Mouse (Mus musculus) heart, embryonic 16.5 days (tissue): ENCODE data around the gene Svop. TPM values are rescaled to one million over a fixed set of nuclear protein-coding genes. Genes with fewer than 3 reads are reported as not detected.
A peak's percentile ranks its signal among the peaks of the same experiment; 100 is the strongest.

Experiments
- ATAC-seq: fragments of 200-750 bp; cut with Nextera tagmentation; replicated peaks from 2 replicates; pipeline ENCODE4 v1.8.0; 2017; ENCODE audit warnings: moderate number of reproducible peaks; ENCODE audit not compliant: insufficient read depth, low FRiP score; ENCODE audit errors: extremely low read depth
- H3K27ac ChIP-seq: fragments of 300-500 bp; sonication (generic); 2 replicates; pipeline ENCODE4 v1.5.1; 2014; ENCODE audit warnings: mild to moderate bottlenecking, low read length, control low read depth, moderate library complexity
- H3K27me3 ChIP-seq: fragments of 300-500 bp; sonication (generic); 2 replicates; pipeline ENCODE4 v1.6.1; 2014; ENCODE audit warnings: low read length, mixed read lengths; ENCODE audit not compliant: control insufficient read depth, insufficient read depth
- H3K36me3 ChIP-seq: fragments of 300-500 bp; sonication (generic); 2 replicates; pipeline ENCODE4 v1.6.1; 2014; ENCODE audit not compliant: control insufficient read depth, insufficient read depth
- H3K4me1 ChIP-seq: fragments of 300-500 bp; sonication (generic); 2 replicates; pipeline ENCODE4 v1.6.1; 2014; ENCODE audit warnings: low read length, mixed read lengths; ENCODE audit not compliant: control insufficient read depth, insufficient read depth
- H3K4me2 ChIP-seq: fragments of 300-500 bp; sonication (generic); 2 replicates; pipeline ENCODE4 v1.6.1; 2014; ENCODE audit warnings: low read depth, mild to moderate bottlenecking, control low read depth, low read length
- H3K4me3 ChIP-seq: fragments of 300-500 bp; sonication (generic); 2 replicates; pipeline ENCODE4 v1.5.1; 2014; ENCODE audit warnings: mild to moderate bottlenecking, control low read depth, low read length
- H3K9ac ChIP-seq: fragments of 300-500 bp; sonication (generic); 2 replicates; pipeline ENCODE4 v1.6.1; 2014; ENCODE audit warnings: low read length, control low read depth
- H3K9me3 ChIP-seq: fragments of 300-500 bp; sonication (generic); replicated peaks from 2 replicates; pipeline ENCODE4 v1.6.1; 2016; ENCODE audit warnings: low read length; ENCODE audit not compliant: control insufficient read depth
- WGBS: fragments of 180-500 bp; shearing (Covaris S2); extraction: QIAGEN DNeasy Blood & Tissue Kit; methylation state at CpG from one replicate; pipeline ENCODE4 v1.1.7; 2014; 5-methylcytosine and 5-hydroxymethylcytosine counted together
- polyA plus RNA-seq: library from polyadenylated mRNA; unstranded; fragments of >200 nt; fragmentation: Nextera tagmentation; extraction: Ambion mirVana; gene quantifications from 2 replicates; pipeline ENCODE4 v1.2.1, GENCODE M21; 2015

Gene Svop
- polyA plus RNA-seq, 1 experiment from 2014 or later, result 0.14 TPM

GRCm38 (mm10) chr5:114063958-114064357, 27.4 kb downstream of the Svop start:
- Histone ChIP-seq H3K9me3 (no peaks in the 10 kb centered on the region), H3K4me1 (no peaks in the 10 kb centered on the region), H3K36me3 (no peaks in the 10 kb centered on the region), H3K27me3 (no peaks in the 10 kb centered on the region), H3K27ac (no peak overlapping the region), H3K4me3 (no peak overlapping the region), H3K9ac (no peak overlapping the region), H3K4me2 (no peak overlapping the region)
- WGBS, result 60% methylated on average over 4 of the region's 4 CpGs
- ATAC-seq, result no peak

GRCm38 (mm10) chr5:114061675-114062074, 29.7 kb downstream of the Svop start:
- Histone ChIP-seq H3K36me3 (no peaks in the 10 kb centered on the region), H3K27ac (no peak overlapping the region), H3K4me2 (no peak overlapping the region), H3K27me3 (no peaks in the 10 kb centered on the region), H3K4me1 (no peaks in the 10 kb centered on the region), H3K4me3 (no peak overlapping the region), H3K9ac (no peak overlapping the region), H3K9me3 (peaks cover 3% of the 10 kb centered on the region; the same call in 1 of the 2 replicates)
- no peak for ATAC-seq
- WGBS, result 39% methylated on average over 7 of the region's 7 CpGs

- H3K9me3 ChIP-seq, result peaks cover 3% of the 10 kb centered on the region; the same call in 1 of the 2 replicates
- ATAC-seq, result no peak
Measured at GRCm38 (mm10) chr5:114057129-114057731, 34.1 kb downstream of the Svop start.

GRCm38 (mm10) chr5:114052246-114052761, 39.1 kb downstream of the Svop start:
- Histone ChIP-seq H3K4me2 (peak overlapping the region; percentile 55), H3K36me3 (no peaks in the 10 kb centered on the region), H3K4me1 (0 out of 2 replicates have a peak, but pooled peaks cover 5% of the 10 kb centered on the region), H3K27me3 (no peaks in the 10 kb centered on the region), H3K9ac (no peak overlapping the region), H3K27ac (peak overlapping the region; percentile 68), H3K4me3 (peak overlapping the region; percentile 25; the same call in 1 of the 2 replicates), H3K9me3 (0 out of 2 replicates have a peak, but pooled peaks cover 2% of the 10 kb centered on the region)
- WGBS, result 23% methylated on average over 9 of the region's 9 CpGs
- ATAC-seq, result peak; percentile 79

More at GRCm38 (mm10) chr5:114057129-114057731, 34.1 kb downstream of the Svop start:
- H3K9ac ChIP-seq, result no peak overlapping the region
- H3K36me3 ChIP-seq, result no peaks in the 10 kb centered on the region
- no peaks in the 10 kb centered on the region for H3K4me1 ChIP-seq
- no peaks in the 10 kb centered on the region for H3K27me3 ChIP-seq
- WGBS, result 64% methylated on average over 9 of the region's 9 CpGs
- no peak overlapping the region for H3K4me2 ChIP-seq
- no peak overlapping the region for H3K4me3 ChIP-seq
- H3K27ac ChIP-seq, result no peak overlapping the region

- Histone ChIP-seq H3K4me3 (no peak overlapping the region), H3K9ac (no peak overlapping the region), H3K4me2 (no peak overlapping the region), H3K36me3 (no peaks in the 10 kb centered on the region), H3K27ac (no peak overlapping the region), H3K9me3 (0 out of 2 replicates have a peak, but pooled peaks cover 2% of the 10 kb centered on the region), H3K4me1 (0 out of 2 replicates have a peak, but pooled peaks cover 5% of the 10 kb centered on the region), H3K27me3 (no peaks in the 10 kb centered on the region)
- WGBS, result 44% methylated on average over 12 of the region's 12 CpGs
- ATAC-seq, result no peak
Measured at GRCm38 (mm10) chr5:114048731-114049308, 42.5 kb downstream of the Svop start.

- no peak for ATAC-seq
- Histone ChIP-seq H3K36me3 (no peaks in the 10 kb centered on the region), H3K27ac (no peak overlapping the region), H3K9me3 (0 out of 2 replicates have a peak, but pooled peaks cover 2% of the 10 kb centered on the region), H3K4me2 (no peak overlapping the region), H3K27me3 (no peaks in the 10 kb centered on the region), H3K9ac (no peak overlapping the region), H3K4me3 (no peak overlapping the region), H3K4me1 (0 out of 2 replicates have a peak, but pooled peaks cover 5% of the 10 kb centered on the region)
- 81% methylated on average over 5 of the region's 5 CpGs for WGBS
Measured at GRCm38 (mm10) chr5:114047182-114047581, 44.2 kb downstream of the Svop start.

- 0 out of 2 replicates have a peak, but pooled peaks cover 2% of the 10 kb centered on the region for H3K9me3 ChIP-seq
- no peak overlapping the region for H3K4me3 ChIP-seq
- no peak overlapping the region for H3K4me2 ChIP-seq
- ATAC-seq, result no peak
- no peaks in the 10 kb centered on the region for H3K36me3 ChIP-seq
- no peaks in the 10 kb centered on the region for H3K27me3 ChIP-seq
- 0 out of 2 replicates have a peak, but pooled peaks cover under 1% of the 10 kb centered on the region for H3K4me1 ChIP-seq
- H3K9ac ChIP-seq, result no peak overlapping the region
- 55% methylated on average over 3 of the region's 3 CpGs for WGBS
- no peak overlapping the region for H3K27ac ChIP-seq
Measured at GRCm38 (mm10) chr5:114046604-114047003, 44.8 kb downstream of the Svop start.

- ATAC-seq, result no peak
- H3K9me3 ChIP-seq, result 0 out of 2 replicates have a peak, but pooled peaks cover 2% of the 10 kb centered on the region
- no peaks in the 10 kb centered on the region for H3K27me3 ChIP-seq
- H3K4me1 ChIP-seq, result peaks cover 4% of the 10 kb centered on the region; the same call in 1 of the 2 replicates
- H3K9ac ChIP-seq, result no peak overlapping the region
- no peak overlapping the region for H3K27ac ChIP-seq
- no peak overlapping the region for H3K4me2 ChIP-seq
- H3K36me3 ChIP-seq, result no peaks in the 10 kb centered on the region
- H3K4me3 ChIP-seq, result no peak overlapping the region
- 57% methylated on average over 3 of the region's 3 CpGs for WGBS
Measured at GRCm38 (mm10) chr5:114046151-114046550, 45.2 kb downstream of the Svop start.

GRCm38 (mm10) chr5:114045134-114045533, 46.2 kb downstream of the Svop start:
- Histone ChIP-seq H3K27ac (no peak overlapping the region), H3K4me1 (peaks cover 15% of the 10 kb centered on the region), H3K9me3 (no peaks in the 10 kb centered on the region), H3K4me2 (no peak overlapping the region), H3K27me3 (no peaks in the 10 kb centered on the region), H3K9ac (no peak overlapping the region), H3K4me3 (no peak overlapping the region), H3K36me3 (no peaks in the 10 kb centered on the region)
- ATAC-seq, result no peak
- 63% methylated on average over 1 of the region's 1 CpGs for WGBS
